Mouse (Mus musculus) heart, postnatal 25 days (tissue): Measurements from ENCODE around the gene Ccser1. TPM values are rescaled to one million over a fixed set of nuclear protein-coding genes. Genes with fewer than 3 reads are reported as not detected.

Experiments
- DNase-seq: peaks from one replicate; pipeline ENCODE4 v3.0.0; 2022; ENCODE audit warnings: low spot score
- intact Hi-C: fragments of 180-260 bp; cut with DNase I; formaldehyde crosslinking; loops from one replicate; pipeline ENCODE4 v1.15.1; 2025
- total RNA-seq, 2 experiments: library from RNA; stranded (reverse); gene quantifications; 2 replicates each; pipeline ENCODE4 v1.2.3; 2021

The Ccser1 gene
- total RNA-seq, 2 experiments from 2014 or later = 1.7 to 1.8 TPM

- no peak for DNase-seq
- intact Hi-C loops = no loop called here
These were observed 401.6 kb downstream of the Ccser1 start for GRCm38 (mm10) chr6:61581696-61582095.

- no peak for DNase-seq
- intact Hi-C loops = no loop called here
These were observed 408.9 kb downstream of the Ccser1 start for GRCm38 (mm10) chr6:61588999-61589398.

- intact Hi-C loops = no loop called here
- no peak for DNase-seq
These were observed 421.8 kb downstream of the Ccser1 start for GRCm38 (mm10) chr6:61601911-61602310.

GRCm38 (mm10) chr6:61614920-61615319, 434.8 kb downstream of the Ccser1 start:
- DNase-seq = no peak
- intact Hi-C loops = no loop called here

- intact Hi-C loops = no loop called here
These were observed 441.6 kb downstream of the Ccser1 start for GRCm38 (mm10) chr6:61621707-61622106.

GRCm38 (mm10) chr6:61661414-61661813, 481.3 kb downstream of the Ccser1 start:
- DNase-seq = no peak
- intact Hi-C loops = no loop called here

More at GRCm38 (mm10) chr6:61621707-61622106, 441.6 kb downstream of the Ccser1 start:
- no peak for DNase-seq

GRCm38 (mm10) chr6:61664572-61664971, 484.4 kb downstream of the Ccser1 start:
- no peak for DNase-seq
- intact Hi-C loops = no loop called here

- no peak for DNase-seq
- intact Hi-C loops = loop anchor here (10.0 kb wide), 1 partner anchor 218 kb away; no protein-coding TSS in a partner anchor
These were observed 506.9 kb downstream of the Ccser1 start for GRCm38 (mm10) chr6:61687002-61687401.

GRCm38 (mm10) chr6:61703003-61703402, 522.9 kb downstream of the Ccser1 start:
- intact Hi-C loops = no loop called here

GRCm38 (mm10) chr6:61721220-61721619, 541.1 kb downstream of the Ccser1 start:
- intact Hi-C loops = no loop called here
- no peak for DNase-seq

More at GRCm38 (mm10) chr6:61703003-61703402, 522.9 kb downstream of the Ccser1 start:
- no peak for DNase-seq

- no peak for DNase-seq
- intact Hi-C loops = no loop called here
These were observed 548.9 kb downstream of the Ccser1 start for GRCm38 (mm10) chr6:61729065-61729464.

- intact Hi-C loops = no loop called here
- no peak for DNase-seq
These were observed 550.2 kb downstream of the Ccser1 start for GRCm38 (mm10) chr6:61730088-61730880.

GRCm38 (mm10) chr6:61746346-61746745, 566.2 kb downstream of the Ccser1 start:
- intact Hi-C loops = no loop called here
- no peak for DNase-seq

GRCm38 (mm10) chr6:61762135-61762534, 582.0 kb downstream of the Ccser1 start:
- intact Hi-C loops = no loop called here
- no peak for DNase-seq

- intact Hi-C loops = no loop called here
- no peak for DNase-seq
These were observed 583.3 kb downstream of the Ccser1 start for GRCm38 (mm10) chr6:61763379-61763778.

- intact Hi-C loops = no loop called here
- DNase-seq = no peak
These were observed 585.7 kb downstream of the Ccser1 start for GRCm38 (mm10) chr6:61765801-61766200.

- no peak for DNase-seq
- intact Hi-C loops = no loop called here
These were observed 587.0 kb downstream of the Ccser1 start for GRCm38 (mm10) chr6:61767151-61767550.

GRCm38 (mm10) chr6:61786706-61787105, 606.6 kb downstream of the Ccser1 start:
- intact Hi-C loops = no loop called here
- no peak for DNase-seq

GRCm38 (mm10) chr6:61800889-61801288, 620.8 kb downstream of the Ccser1 start:
- no peak for DNase-seq
- intact Hi-C loops = no loop called here

GRCm38 (mm10) chr6:61805481-61805880, 625.4 kb downstream of the Ccser1 start:
- no peak for DNase-seq
- intact Hi-C loops = no loop called here

- intact Hi-C loops = no loop called here
- DNase-seq = no peak
These were observed 637.6 kb downstream of the Ccser1 start for GRCm38 (mm10) chr6:61817716-61818115.

- intact Hi-C loops = no loop called here
- DNase-seq = no peak
These were observed 696.2 kb downstream of the Ccser1 start for GRCm38 (mm10) chr6:61876302-61876701.
